Mouse (Mus musculus) bone marrow macrophage, adult 2 months (primary cell): ENCODE data around the gene Ubap2.

Experiments used
- CTCF ChIP-seq: IDR thresholded peaks from 2 replicates; pipeline ENCODE4 v1.5.1; 2012; ENCODE audit warnings: low read depth, mild to moderate bottlenecking, low read length, moderate library complexity
- POLR2A ChIP-seq: IDR thresholded peaks from 2 replicates; pipeline ENCODE4 v1.6.1; 2012; ENCODE audit warnings: mild to moderate bottlenecking, low read depth, low read length, borderline replicate concordance

DNA sequence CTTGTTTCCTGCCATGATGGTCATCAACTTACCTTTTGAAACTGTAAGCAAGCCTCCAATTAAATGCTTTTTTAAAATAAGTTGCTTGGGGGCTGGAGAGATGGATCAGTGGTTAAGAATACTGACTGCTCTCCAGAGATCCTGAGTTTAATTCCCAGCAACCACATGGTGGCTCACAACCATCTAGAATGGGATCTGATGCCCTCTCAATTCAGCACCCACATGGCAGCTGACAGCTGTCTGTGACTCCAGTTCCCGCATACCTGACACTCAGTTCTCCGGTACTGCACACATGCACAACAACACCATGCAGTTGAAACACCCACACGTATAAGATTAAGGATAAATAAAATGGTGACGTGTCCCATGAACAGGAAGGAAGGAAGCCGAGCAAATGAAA lies 43.3 kb upstream of the Ubap2 start:
- no peak for TF ChIP-seq POLR2A
- TF ChIP-seq CTCF: no peak
